Comparison of ENCODE assay signal across 8 mouse cellular contexts in genomic region chr6:38433261-38434033, GRCm38 (mm10). TPM values are rescaled to one million over a fixed set of nuclear protein-coding genes. Genes with fewer than 3 reads are reported as not detected.
A peak's percentile ranks its signal among the peaks of the same experiment; 100 is the strongest.
DNase-seq lines count a peak whose midpoint lies in the region; ATAC-seq and TF ChIP-seq lines count a peak whose summit lies in the region.

Ubn2 (plus strand) TSS chr6:38433950.

- H3K4me1 ChIP-seq in cortical plate, adult 2 months (ENCODE audit: control insufficient read depth, insufficient read depth, low read length), result no peaks in the 10 kb centered on the region; the same call in 1 of the 2 replicates
- H3K4me1 ChIP-seq in megakaryocyte, embryonic 14.5 days, result peaks cover 37% of the 10 kb centered on the region

- TF ChIP-seq CTCF in cortical plate, adult 2 months (IDR thresholded peaks at IDR 0.05; ENCODE audit: extremely low read depth, insufficient read depth, low read length), result no peak

- no peaks in the 10 kb centered on the region for H3K9me3 ChIP-seq in megakaryocyte, embryonic 14.5 days

- H3K27ac ChIP-seq in cortical plate, adult 2 months (ENCODE audit: insufficient read depth, low read length), result peak within 1 kb of the TSS; percentile 98

- DNase-seq in gastrocnemius, adult 8-10 months (ENCODE audit: low spot score in 2 of 2), result peak; percentile 90 to 96
- DNase-seq in hindlimb bud, embryonic 11.5 days (ENCODE audit: extremely low spot score, low read depth, low spot score), result peak; percentile 97
- DNase-seq in left cerebral cortex, adult 8-10 months (ENCODE audit: low spot score in 2 of 2), result peak; percentile 94 to 98
- DNase-seq in right cerebral cortex, postnatal 10 days (ENCODE audit: low spot score in 2 of 2), result peak; percentile 99 to 100
- DNase-seq in urinary bladder, postnatal 25 days (ENCODE audit: low spot score), result peak; percentile 96

- peak; percentile 96 for ATAC-seq in activated CD4-positive, CD25-positive, alpha-beta regulatory T cell, adult 4 months

- TF ChIP-seq POLR2A in cortical plate, adult 2 months (IDR thresholded peaks at IDR 0.05; ENCODE audit: extremely low read depth, insufficient read depth, low read length), result peak; percentile 74

- peak within 1 kb of the TSS; percentile 58 for H3K4me3 ChIP-seq in cortical plate, adult 2 months (ENCODE audit: insufficient read depth, low read length)
- peak within 1 kb of the TSS; percentile 98 for H3K4me3 ChIP-seq in megakaryocyte, embryonic 14.5 days (replicated peaks)

- H3K36me3 ChIP-seq in megakaryocyte, embryonic 14.5 days (replicated peaks; ENCODE audit: low read length), result no peaks in the 10 kb centered on the region

- H3K27me3 ChIP-seq in megakaryocyte, embryonic 14.5 days (replicated peaks), result no peaks in the 10 kb centered on the region

RNA-seq across cellular contexts. Expression of gene Ubn2, which starts in this region (rescaled TPM):
- polyA plus RNA-seq in activated CD4-positive, CD25-positive, alpha-beta regulatory T cell, adult 4 months (2017; shearing (Covaris generic)), result 10 to 100 TPM; 20.1 to 22.2 TPM
- polyA plus RNA-seq in cortical plate, adult 2 months (2012; rRNA removed), result 21.9 TPM in 2 replicates
- 10 to 100 TPM; 19.7 to 25.3 (median 22.7) TPM for total RNA-seq in gastrocnemius, adult 8-10 months (2022)
- 10 to 100 TPM; 52.8 to 66.8 (median 59.6) TPM for total RNA-seq in left cerebral cortex, adult 8-10 months (2022)
- 3.4 and 3.7 TPM in 2 replicates for polyA plus RNA-seq in megakaryocyte, embryonic 14.5 days (2012; ENCODE audit: insufficient read depth, low replicate concordance)

Comparison
In these comparisons a context has a peak if more than half of its experiments do, and no peak if none do; other contexts are left out.
1. Peak in every context shown above with its lines: DNase-seq, ATAC-seq, H3K4me3 ChIP-seq and H3K27ac ChIP-seq.